Mouse (Mus musculus): ENCODE measurements around the gene Dock8. TPM values are rescaled to one million over a fixed set of nuclear protein-coding genes. Genes with fewer than 3 reads are reported as not detected.

Gene Dock8
- total and polyA plus RNA-seq, 3 experiments = 16.1 to 30.1 TPM; not detected in 1

- Histone ChIP-seq H3K4me3 (ENCODE audit: control insufficient read depth in 1 of 2, insufficient read depth in 1 of 2, low read depth in 2 of 2, low read length in 2 of 2) (no peak overlapping the region), H3K36me3 (ENCODE audit: control insufficient read depth in 1 of 2, insufficient read depth in 2 of 2, low read length in 2 of 2) (no peaks in the 10 kb centered on the region), H3K4me1 (ENCODE audit: control insufficient read depth in 1 of 2, insufficient read depth in 2 of 2, low read length in 2 of 2) (no peaks in the 10 kb centered on the region), H3K9ac (ENCODE audit: control insufficient read depth, low read depth, low read length, poor library complexity, severe bottlenecking) (no peak overlapping the region), H3K27ac (ENCODE audit: control insufficient read depth, low read depth, low read length) (no peak overlapping the region), H3K27me3 (ENCODE audit: control insufficient read depth in 1 of 2, insufficient read depth in 2 of 2, low read length in 2 of 2) (peaks cover 3 to 5% of the 10 kb centered on the region in 2 experiments; a peak in 3 of 4 replicates), H3K9me3 (replicated peaks; ENCODE audit: insufficient read depth, low read length) (no peaks in the 10 kb centered on the region), H3K79me2 (ENCODE audit: control insufficient read depth, insufficient read depth, low read length, poor library complexity) (no peaks in the 10 kb centered on the region)
- no peak for DNase-seq (ENCODE audit: low read depth, low spot score)
- TF ChIP-seq ELF1 (IDR thresholded peaks at IDR 0.05; ENCODE audit: low read depth, low read length) (no peak), TCF12 (IDR thresholded peaks at IDR 0.05; ENCODE audit: low read depth, low read length) (no peak), ZNF384 (IDR thresholded peaks at IDR 0.05; ENCODE audit: low read depth, low read length) (no peak)
Observed at GRCm38 (mm10) chr19:25243566-25243965, 244.2 kb downstream of the Dock8 start.

GRCm38 (mm10) chr19:25246062-25246461 lies 246.7 kb downstream of the Dock8 start:
- H3K79me2 ChIP-seq (ENCODE audit: control insufficient read depth, insufficient read depth, low read length, poor library complexity) = no peaks in the 10 kb centered on the region
- no peaks in the 10 kb centered on the region for H3K4me1 ChIP-seq (ENCODE audit: control insufficient read depth in 1 of 2, insufficient read depth in 2 of 2, low read length in 2 of 2)
- H3K4me3 ChIP-seq (ENCODE audit: control insufficient read depth in 1 of 2, insufficient read depth in 1 of 2, low read depth in 2 of 2, low read length in 2 of 2) = no peak overlapping the region
- no peak for TF ChIP-seq JUND (IDR thresholded peaks at IDR 0.05; ENCODE audit: low read depth, low read length)
- no peak for TF ChIP-seq POLR2AphosphoS5 (IDR thresholded peaks at IDR 0.05; ENCODE audit: borderline replicate concordance, low read depth, low read length)
- no peak for TF ChIP-seq NRF1 (IDR thresholded peaks at IDR 0.05; ENCODE audit: insufficient read depth, low read depth, low read length, poor library complexity, severe bottlenecking)
- no peak for TF ChIP-seq MAFK (IDR thresholded peaks at IDR 0.05; ENCODE audit: borderline replicate concordance, low read depth, low read length)
- no peak for TF ChIP-seq POLR2A (IDR thresholded peaks at IDR 0.05; ENCODE audit: control insufficient read depth in 1 of 2, insufficient read depth in 1 of 2, low read depth in 1 of 2, low read length in 2 of 2, poor library complexity in 1 of 2)
- no peak for TF ChIP-seq GABPA (IDR thresholded peaks at IDR 0.05; ENCODE audit: low read depth, low read length)
- no peak for TF ChIP-seq E2F4 (IDR thresholded peaks at IDR 0.05; ENCODE audit: borderline replicate concordance, low read depth, low read length)
- no peak for TF ChIP-seq MXI1 (IDR thresholded peaks at IDR 0.05; ENCODE audit: low read depth, low read length)
- no peak for TF ChIP-seq MAX (IDR thresholded peaks at IDR 0.05; ENCODE audit: low read length)
- no peak for TF ChIP-seq CHD2 (IDR thresholded peaks at IDR 0.05; ENCODE audit: low read length)
- TF ChIP-seq MEF2A (IDR thresholded peaks at IDR 0.05; ENCODE audit: extremely low read depth, insufficient replicate concordance, low read depth, low read length, poor library complexity, severe bottlenecking) = no peak
- TF ChIP-seq UBTF (IDR thresholded peaks at IDR 0.05; ENCODE audit: borderline replicate concordance, insufficient read depth, low read depth, low read length) = no peak
- no peak for TF ChIP-seq TBP (IDR thresholded peaks at IDR 0.05; ENCODE audit: low read depth, low read length)
- TF ChIP-seq USF1 (IDR thresholded peaks at IDR 0.05; ENCODE audit: low read depth, low read length) = no peak
- TF ChIP-seq ZC3H11A (IDR thresholded peaks at IDR 0.05; ENCODE audit: low read depth, low read length) = no peak
- DNase-seq (ENCODE audit: low read depth, low spot score) = no peak
- H3K9ac ChIP-seq (ENCODE audit: control insufficient read depth, low read depth, low read length, poor library complexity, severe bottlenecking) = no peak overlapping the region
- no peaks in the 10 kb centered on the region for H3K9me3 ChIP-seq (replicated peaks; ENCODE audit: insufficient read depth, low read length)
- no peaks in the 10 kb centered on the region for H3K36me3 ChIP-seq (ENCODE audit: control insufficient read depth in 1 of 2, insufficient read depth in 2 of 2, low read length in 2 of 2)
- H3K27me3 ChIP-seq (ENCODE audit: control insufficient read depth in 1 of 2, insufficient read depth in 2 of 2, low read length in 2 of 2) = no peaks in the 10 kb centered on the region; a peak in 1 of 4 replicates
- no peak overlapping the region for H3K27ac ChIP-seq (ENCODE audit: control insufficient read depth, low read depth, low read length)

Data from MEL (cell line).